Mouse (Mus musculus) heart, embryonic 11.5 days (tissue): ENCODE measurements at regions not wholly inside any gene's neighbourhood (a gene's known extent, or its start where the extent isn't known, plus 50 kb on each side); places are given as distances from the start of the nearest gene placed in this dataset.

ENCODE experiments used
- ATAC-seq: fragments of 200-750 bp; cut with Nextera tagmentation; replicated peaks from 2 replicates; pipeline ENCODE4 v1.8.0; 2017; ENCODE audit warnings: moderate library complexity; ENCODE audit not compliant: insufficient number of reproducible peaks, low FRiP score, low TSS enrichment
- H3K27ac ChIP-seq: fragments of 300-500 bp; sonication (generic); 2 replicates; pipeline ENCODE4 v1.5.1; 2014; ENCODE audit warnings: mild to moderate bottlenecking, low read depth, low read length
- H3K27me3 ChIP-seq: fragments of 300-500 bp; sonication (generic); 2 replicates; pipeline ENCODE4 v1.6.1; 2014; ENCODE audit warnings: mild to moderate bottlenecking, low read length, mixed read lengths; ENCODE audit not compliant: control insufficient read depth, insufficient read depth
- H3K36me3 ChIP-seq: fragments of 300-500 bp; sonication (generic); 2 replicates; pipeline ENCODE4 v1.6.1; 2014; ENCODE audit warnings: mild to moderate bottlenecking, low read length, moderate library complexity, mixed read lengths; ENCODE audit not compliant: control insufficient read depth, insufficient read depth
- H3K4me1 ChIP-seq: fragments of 300-500 bp; sonication (generic); 2 replicates; pipeline ENCODE4 v1.6.1; 2014; ENCODE audit warnings: low read length; ENCODE audit not compliant: control insufficient read depth, insufficient read depth
- H3K4me2 ChIP-seq: fragments of 300-500 bp; sonication (generic); 2 replicates; pipeline ENCODE4 v1.6.1; 2014; ENCODE audit warnings: mild to moderate bottlenecking, moderate library complexity
- H3K4me3 ChIP-seq: fragments of 300-500 bp; sonication (generic); 2 replicates; pipeline ENCODE4 v1.5.1; 2014; ENCODE audit warnings: low read depth, low read length
- H3K9ac ChIP-seq: fragments of 300-500 bp; sonication (generic); 2 replicates; pipeline ENCODE4 v1.6.1; 2014; ENCODE audit warnings: mild to moderate bottlenecking, low read depth, low read length, moderate library complexity
- H3K9me3 ChIP-seq: fragments of 300-500 bp; sonication (generic); replicated peaks from 2 replicates; pipeline ENCODE4 v1.6.1; 2016; ENCODE audit warnings: low read length; ENCODE audit not compliant: control insufficient read depth
- WGBS: fragments of 180-500 bp; shearing (Covaris S2); extraction: QIAGEN DNeasy Blood & Tissue Kit; methylation state at CpG from one replicate; pipeline ENCODE4 v1.1.7; 2014; ENCODE audit not compliant: insufficient replicate concordance; 5-methylcytosine and 5-hydroxymethylcytosine counted together

GRCm38 (mm10) chr16:93219731-93220130 is 384.1 kb downstream of the Setd4 start:
- Histone ChIP-seq H3K36me3 (no peaks in the 10 kb centered on the region), H3K27me3 (0 out of 2 replicates have a peak, but pooled peaks cover 5% of the 10 kb centered on the region), H3K4me2 (no peak overlapping the region), H3K9me3 (no peaks in the 10 kb centered on the region), H3K4me1 (no peaks in the 10 kb centered on the region), H3K9ac (no peak overlapping the region), H3K27ac (no peak overlapping the region), H3K4me3 (no peak overlapping the region)
- WGBS, result 70% methylated on average over 9 of the region's 9 CpGs
- ATAC-seq, result no peak

- Histone ChIP-seq H3K9me3 (no peaks in the 10 kb centered on the region), H3K27me3 (0 out of 2 replicates have a peak, but pooled peaks cover 5% of the 10 kb centered on the region), H3K4me3 (no peak overlapping the region), H3K27ac (no peak overlapping the region), H3K4me2 (no peak overlapping the region), H3K36me3 (no peaks in the 10 kb centered on the region), H3K9ac (no peak overlapping the region), H3K4me1 (no peaks in the 10 kb centered on the region)
- WGBS, result 72% methylated on average over 10 of the region's 10 CpGs
- no peak for ATAC-seq
Observed at GRCm38 (mm10) chr16:93218402-93218801, 385.5 kb downstream of the Setd4 start.

GRCm38 (mm10) chr16:93217600-93218226 is 386.1 kb downstream of the Setd4 start:
- Histone ChIP-seq H3K27ac (no peak overlapping the region), H3K4me1 (no peaks in the 10 kb centered on the region), H3K4me3 (no peak overlapping the region), H3K9me3 (no peaks in the 10 kb centered on the region), H3K4me2 (no peak overlapping the region), H3K36me3 (no peaks in the 10 kb centered on the region), H3K27me3 (0 out of 2 replicates have a peak, but pooled peaks cover 5% of the 10 kb centered on the region), H3K9ac (no peak overlapping the region)
- 36% methylated on average over 12 of the region's 12 CpGs for WGBS
- no peak for ATAC-seq

GRCm38 (mm10) chr16:93215630-93216029 is 388.2 kb downstream of the Setd4 start:
- Histone ChIP-seq H3K9ac (no peak overlapping the region), H3K27ac (no peak overlapping the region), H3K9me3 (no peaks in the 10 kb centered on the region), H3K36me3 (no peaks in the 10 kb centered on the region), H3K4me1 (no peaks in the 10 kb centered on the region), H3K4me2 (no peak overlapping the region), H3K4me3 (no peak overlapping the region), H3K27me3 (0 out of 2 replicates have a peak, but pooled peaks cover 5% of the 10 kb centered on the region)
- 83% methylated on average over 4 of the region's 4 CpGs for WGBS
- no peak for ATAC-seq

- H3K9ac ChIP-seq, result no peak overlapping the region
- 66% methylated on average over 6 of the region's 6 CpGs for WGBS
- H3K36me3 ChIP-seq, result no peaks in the 10 kb centered on the region
- no peaks in the 10 kb centered on the region for H3K9me3 ChIP-seq
- no peak overlapping the region for H3K27ac ChIP-seq
- H3K4me2 ChIP-seq, result no peak overlapping the region
- no peak for ATAC-seq
- H3K4me1 ChIP-seq, result no peaks in the 10 kb centered on the region
- no peak overlapping the region for H3K4me3 ChIP-seq
- 0 out of 2 replicates have a peak, but pooled peaks cover 5% of the 10 kb centered on the region for H3K27me3 ChIP-seq
Observed at GRCm38 (mm10) chr16:93213618-93214017, 387.7 kb upstream of the Runx1 start.

GRCm38 (mm10) chr16:93207675-93208074 is 381.7 kb upstream of the Runx1 start:
- Histone ChIP-seq H3K27me3 (0 out of 2 replicates have a peak, but pooled peaks cover 3% of the 10 kb centered on the region), H3K36me3 (no peaks in the 10 kb centered on the region), H3K4me3 (no peak overlapping the region), H3K9me3 (no peaks in the 10 kb centered on the region), H3K4me2 (no peak overlapping the region), H3K4me1 (no peaks in the 10 kb centered on the region), H3K27ac (no peak overlapping the region), H3K9ac (no peak overlapping the region)
- ATAC-seq, result no peak
- 79% methylated on average over 3 of the region's 3 CpGs for WGBS

GRCm38 (mm10) chr16:93207217-93207616 is 381.3 kb upstream of the Runx1 start:
- no peaks in the 10 kb centered on the region for H3K4me1 ChIP-seq
- no peak overlapping the region for H3K27ac ChIP-seq
- no peak overlapping the region for H3K4me3 ChIP-seq
- no peaks in the 10 kb centered on the region for H3K36me3 ChIP-seq
- H3K4me2 ChIP-seq, result no peak overlapping the region
- WGBS, result 88% methylated on average over 5 of the region's 5 CpGs
- ATAC-seq, result no peak
- 0 out of 2 replicates have a peak, but pooled peaks cover 3% of the 10 kb centered on the region for H3K27me3 ChIP-seq
- H3K9ac ChIP-seq, result no peak overlapping the region
- no peaks in the 10 kb centered on the region for H3K9me3 ChIP-seq

GRCm38 (mm10) chr16:93206325-93206724 is 380.4 kb upstream of the Runx1 start:
- H3K4me2 ChIP-seq, result no peak overlapping the region
- H3K27me3 ChIP-seq, result 0 out of 2 replicates have a peak, but pooled peaks cover 3% of the 10 kb centered on the region
- H3K9ac ChIP-seq, result no peak overlapping the region
- no peak for ATAC-seq
- H3K27ac ChIP-seq, result no peak overlapping the region
- WGBS, result 81% methylated on average over 4 of the region's 4 CpGs
- H3K36me3 ChIP-seq, result no peaks in the 10 kb centered on the region
- no peaks in the 10 kb centered on the region for H3K9me3 ChIP-seq
- H3K4me3 ChIP-seq, result no peak overlapping the region
- no peaks in the 10 kb centered on the region for H3K4me1 ChIP-seq

- no peak overlapping the region for H3K9ac ChIP-seq
- H3K27me3 ChIP-seq, result 0 out of 2 replicates have a peak, but pooled peaks cover 3% of the 10 kb centered on the region
- no peaks in the 10 kb centered on the region for H3K36me3 ChIP-seq
- H3K9me3 ChIP-seq, result no peaks in the 10 kb centered on the region
- WGBS, result 74% methylated on average over 4 of the region's 4 CpGs
- ATAC-seq, result no peak
- H3K4me3 ChIP-seq, result no peak overlapping the region
- H3K27ac ChIP-seq, result no peak overlapping the region
- no peaks in the 10 kb centered on the region for H3K4me1 ChIP-seq
- H3K4me2 ChIP-seq, result no peak overlapping the region
Observed at GRCm38 (mm10) chr16:93204601-93205000, 378.7 kb upstream of the Runx1 start.
